Mouse (Mus musculus) brain, embryonic 14.5 days (tissue): ENCODE measurements around the gene Grin2a.

Source experiments
- CTCF ChIP-seq: fragments of 200-500 bp; IDR thresholded peaks from 2 replicates; pipeline ENCODE4 v1.5.1; 2012; ENCODE audit warnings: inconsistent platforms, mild to moderate bottlenecking, moderate library complexity, borderline replicate concordance; ENCODE audit not compliant: insufficient read depth, insufficient read length; ENCODE audit errors: extremely low read depth
- POLR2A ChIP-seq: fragments of 200-500 bp; IDR thresholded peaks from 2 replicates; pipeline ENCODE4 v1.6.1; 2012; ENCODE audit warnings: mild to moderate bottlenecking, inconsistent platforms, borderline replicate concordance; ENCODE audit not compliant: poor library complexity, insufficient read depth, insufficient read length, severe bottlenecking; ENCODE audit errors: extremely low read depth

DNA sequence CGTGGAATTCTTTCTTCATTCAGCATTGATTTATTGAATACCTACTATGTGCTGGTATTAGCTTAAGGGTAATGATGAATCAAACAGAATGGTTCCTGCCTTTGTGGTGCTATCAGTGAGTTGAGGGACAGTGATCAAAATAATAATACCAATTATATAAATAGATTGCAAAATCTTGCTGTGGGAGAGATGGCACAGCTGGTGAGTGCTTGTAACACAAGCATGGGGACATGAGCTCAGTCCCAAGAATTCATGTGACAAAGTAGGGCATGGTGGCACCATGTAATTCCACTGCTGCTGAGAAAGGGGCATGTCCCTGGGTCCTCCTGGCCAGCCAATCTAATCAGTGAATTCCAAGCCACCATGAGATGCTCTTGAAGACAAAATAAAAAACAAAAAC, 324.1 kb downstream of the Grin2a start:
- no peak for TF ChIP-seq CTCF
- no peak for TF ChIP-seq POLR2A
